Mouse (Mus musculus) ES-Bruce4 (cell line): ENCODE data around the gene Tnnt1.

ENCODE experiments used
- CTCF ChIP-seq: IDR thresholded peaks from one replicate; pipeline ENCODE4 v1.8.1; 2011; ENCODE audit warnings: low read depth, low read length
- EP300 ChIP-seq: IDR thresholded peaks from 2 replicates; pipeline ENCODE4 v1.6.1; 2011; ENCODE audit warnings: low read depth, low read length; ENCODE audit not compliant: insufficient read depth
- POLR2A ChIP-seq: IDR thresholded peaks from one replicate; pipeline ENCODE4 v1.8.1; 2011; ENCODE audit warnings: low read length; ENCODE audit not compliant: insufficient read depth

- no peak for TF ChIP-seq CTCF
- no peak for TF ChIP-seq EP300
- no peak for TF ChIP-seq POLR2A
These were observed 5.2 kb upstream of the Tnnt1 start for GRCm38 (mm10) chr7:4521231-4522003.
